12 mouse cellular contexts compared by ENCODE assay signal in genomic region chr10:88826947-88827306, GRCm38 (mm10). TPM values are rescaled to one million over a fixed set of nuclear protein-coding genes. Genes with fewer than 3 reads are reported as not detected.
A peak's percentile ranks its signal among the peaks of the same experiment; 100 is the strongest.
DNase-seq lines count a peak whose midpoint lies in the region; ATAC-seq and TF ChIP-seq lines count a peak whose summit lies in the region.
"Not testable (repeated sequence)": the region's sequence is repeated elsewhere in the genome, so short reads cannot be mapped to it uniquely, and the experiment has no call there.
"Had no signal": no experiment of that assay in that cellular context is flagged by ENCODE, and none has a peak within 500 bp of the region (broad histone marks: within the 10 kb centered on the region; RNA-seq: fewer than 3 reads in every experiment).

No protein-coding gene starts in this region.

- H3K27me3 ChIP-seq in CH12.LX (replicated peaks); embryonic facial prominence, embryonic 11.5 days (ENCODE audit: control insufficient read depth, insufficient read depth, low read length); forebrain, postnatal 0 days (ENCODE audit: insufficient read depth, low read length); hindbrain, embryonic 12.5 days; kidney, embryonic 16.5 days (ENCODE audit: insufficient read depth, low read length); liver, embryonic 13.5 days; midbrain, embryonic 11.5 days (ENCODE audit: control insufficient read depth, insufficient read depth, low read length); small intestine, adult 2 months (ENCODE audit: control insufficient read depth, insufficient read depth, low read length): not testable (repeated sequence)

- in situ Hi-C loops in CH12.LX (cut with MboI; ENCODE audit: low pct_ligation_motif_present, low pct_unique_long_range_greater_than_20kb, low sequenced_read_pairs) = not testable (repeated sequence)

- H3K9me3 ChIP-seq in CH12.LX (replicated peaks; ENCODE audit: low read length); embryonic facial prominence, embryonic 11.5 days (replicated peaks; ENCODE audit: control insufficient read depth, low read length); forebrain, postnatal 0 days (ENCODE audit: low read length); hindbrain, embryonic 12.5 days (replicated peaks); kidney, embryonic 16.5 days (ENCODE audit: low read length); liver, embryonic 13.5 days (replicated peaks); midbrain, embryonic 11.5 days (ENCODE audit: control insufficient read depth, low read length): not testable (repeated sequence)

- peaks cover 25 to 39% of the 10 kb centered on the region in 2 experiments for H3K36me3 ChIP-seq in CH12.LX (replicated peaks in 1 of 2; ENCODE audit: control insufficient read depth in 1 of 2, insufficient read depth in 1 of 2, low read length in 1 of 2)
- H3K36me3 ChIP-seq in embryonic facial prominence, embryonic 11.5 days (replicated peaks; ENCODE audit: control insufficient read depth, insufficient read depth, low read depth, low read length); forebrain, postnatal 0 days (ENCODE audit: insufficient read depth); midbrain, embryonic 11.5 days (ENCODE audit: control insufficient read depth, insufficient read depth, low read length); small intestine, adult 2 months (ENCODE audit: control insufficient read depth, insufficient read depth, low read length): not testable (repeated sequence)
- peaks cover 16% of the 10 kb centered on the region; the same call in 1 of the 2 replicates for H3K36me3 ChIP-seq in hindbrain, embryonic 12.5 days
- H3K36me3 ChIP-seq in kidney, embryonic 16.5 days (ENCODE audit: insufficient read depth, low read length) = peaks cover 20% of the 10 kb centered on the region
- H3K36me3 ChIP-seq in liver, embryonic 13.5 days = peaks cover 23% of the 10 kb centered on the region

- TF ChIP-seq CTCF in CH12.LX (conservative IDR thresholded peaks at IDR 0.05 in 1 of 2, IDR thresholded peaks at IDR 0.05 in 1 of 2; ENCODE audit: low read depth in 2 of 2, low read length in 2 of 2); forebrain, postnatal 0 days (IDR thresholded peaks at IDR 0.05; ENCODE audit: low read depth); small intestine, adult 2 months (IDR thresholded peaks at IDR 0.05; ENCODE audit: extremely low read depth, insufficient read length, insufficient replicate concordance, low read depth, low read length): not testable (repeated sequence)

- H3K4me3 ChIP-seq in CH12.LX (replicated peaks in 1 of 3; ENCODE audit: low read depth in 2 of 3, low read length in 2 of 3, poor library complexity in 1 of 3) = peak overlapping the region; percentile 79 to 91 (median 82)
- peak overlapping the region; percentile 92 for H3K4me3 ChIP-seq in embryonic facial prominence, embryonic 11.5 days (ENCODE audit: low read depth, low read length)
- H3K4me3 ChIP-seq in forebrain, postnatal 0 days (ENCODE audit: low read depth, low read length) = peak overlapping the region; percentile 87
- peak overlapping the region; percentile 84 for H3K4me3 ChIP-seq in hindbrain, embryonic 12.5 days
- H3K4me3 ChIP-seq in kidney, embryonic 16.5 days (ENCODE audit: low read length) = peak overlapping the region; percentile 87
- H3K4me3 ChIP-seq in liver, embryonic 13.5 days (replicated peaks) = peak overlapping the region; percentile 83
- H3K4me3 ChIP-seq in midbrain, embryonic 11.5 days (ENCODE audit: low read depth, low read length) = peak overlapping the region; percentile 88
- peak overlapping the region; percentile 99 for H3K4me3 ChIP-seq in small intestine, adult 2 months (ENCODE audit: low read depth, low read length)

- WGBS in embryonic facial prominence, embryonic 11.5 days = 1% methylated on average over 6 of the region's 6 CpGs
- WGBS in forebrain, postnatal 0 days = 3% methylated on average over 6 of the region's 6 CpGs
- WGBS in hindbrain, embryonic 12.5 days = 3% methylated on average over 6 of the region's 6 CpGs
- 4% methylated on average over 6 of the region's 6 CpGs for WGBS in kidney, embryonic 16.5 days
- WGBS in liver, embryonic 13.5 days (ENCODE audit: insufficient replicate concordance) = 1% methylated on average over 6 of the region's 6 CpGs
- WGBS in midbrain, embryonic 11.5 days = 4% methylated on average over 6 of the region's 6 CpGs
- 3% methylated on average over 6 of the region's 6 CpGs for WGBS in small intestine, adult 2 months

- ATAC-seq in embryonic facial prominence, embryonic 11.5 days (replicated peaks; ENCODE audit: insufficient number of reproducible peaks, low FRiP score, low TSS enrichment, low read depth) = peak; percentile 50
- ATAC-seq in forebrain, postnatal 0 days = peak; percentile 44; the same call in 1 of the 2 replicates
- peak; percentile 78 for ATAC-seq in hindbrain, embryonic 12.5 days (ENCODE audit: low FRiP score)
- not testable (repeated sequence) for ATAC-seq in kidney, embryonic 16.5 days (ENCODE audit: low FRiP score, low TSS enrichment)
- ATAC-seq in liver, embryonic 13.5 days (ENCODE audit: low read depth) = 0 out of 2 replicates have a peak, but pooled peaks have one; percentile 30
- ATAC-seq in midbrain, embryonic 11.5 days (ENCODE audit: low FRiP score) = peak; percentile 67

- H3K79me2 ChIP-seq in CH12.LX (replicated peaks; ENCODE audit: control insufficient read depth, extremely low read depth, insufficient read depth, poor library complexity, severe bottlenecking) = peaks cover 17% of the 10 kb centered on the region

- peak overlapping the region; percentile 93 for H3K4me2 ChIP-seq in CH12.LX (ENCODE audit: insufficient read depth, low read depth, poor library complexity, severe bottlenecking)
- H3K4me2 ChIP-seq in embryonic facial prominence, embryonic 11.5 days (ENCODE audit: low read depth, low read length) = peak overlapping the region; percentile 43
- H3K4me2 ChIP-seq in forebrain, postnatal 0 days (ENCODE audit: low read depth) = peak overlapping the region; percentile 86
- H3K4me2 ChIP-seq in hindbrain, embryonic 12.5 days (replicated peaks) = peak overlapping the region; percentile 72
- H3K4me2 ChIP-seq in kidney, embryonic 16.5 days (replicated peaks; ENCODE audit: low read depth, low read length) = peak overlapping the region; percentile 90
- peak overlapping the region; percentile 76 for H3K4me2 ChIP-seq in liver, embryonic 13.5 days
- H3K4me2 ChIP-seq in midbrain, embryonic 11.5 days = peak overlapping the region; percentile 52

- not testable (repeated sequence) for TF ChIP-seq RAD21 in CH12.LX (IDR thresholded peaks at IDR 0.05; ENCODE audit: low read depth, low read length)

- peaks cover 2 to 14% of the 10 kb centered on the region in 2 experiments; a peak in 3 of 4 replicates for H3K4me1 ChIP-seq in CH12.LX (ENCODE audit: control insufficient read depth in 1 of 2, insufficient read depth in 2 of 2)
- H3K4me1 ChIP-seq in embryonic facial prominence, embryonic 11.5 days (ENCODE audit: control insufficient read depth, insufficient read depth, low read length); forebrain, postnatal 0 days (ENCODE audit: insufficient read depth); hindbrain, embryonic 12.5 days; kidney, embryonic 16.5 days (ENCODE audit: insufficient read depth, low read length); liver, embryonic 13.5 days (replicated peaks); midbrain, embryonic 11.5 days (ENCODE audit: control insufficient read depth, insufficient read depth, low read length); small intestine, adult 2 months (ENCODE audit: control insufficient read depth, insufficient read depth, insufficient read length, low read length): not testable (repeated sequence)

- not testable (repeated sequence) for H3K27ac ChIP-seq in CH12.LX (ENCODE audit: insufficient read depth, low read depth); embryonic facial prominence, embryonic 11.5 days (replicated peaks; ENCODE audit: low read depth, low read length); forebrain, postnatal 0 days (ENCODE audit: low read depth, low read length); hindbrain, embryonic 12.5 days; kidney, embryonic 16.5 days (ENCODE audit: low read length); liver, embryonic 13.5 days; midbrain, embryonic 11.5 days (ENCODE audit: low read depth, low read length); small intestine, adult 2 months (ENCODE audit: insufficient read depth, low read depth, low read length)

- TF ChIP-seq POLR2A in CH12.LX (IDR thresholded peaks at IDR 0.05; ENCODE audit: low read depth, low read length); small intestine, adult 2 months (IDR thresholded peaks at IDR 0.05; ENCODE audit: low read depth, low read length): not testable (repeated sequence)

- dilution Hi-C loops in CH12.LX (cut with MboI; ENCODE audit: extremely low pct_ligation_motif_present, extremely low pct_unique_long_range_greater_than_20kb, low sequenced_read_pairs) = not testable (repeated sequence)

- TF ChIP-seq EP300 in CH12.LX (IDR thresholded peaks at IDR 0.05; ENCODE audit: low read length) = not testable (repeated sequence)

- peak overlapping the region; percentile 88 for H3K9ac ChIP-seq in CH12.LX (ENCODE audit: insufficient read depth, low read depth)
- peak overlapping the region; percentile 75 for H3K9ac ChIP-seq in embryonic facial prominence, embryonic 11.5 days (replicated peaks; ENCODE audit: low read length)
- peak overlapping the region; percentile 55 for H3K9ac ChIP-seq in forebrain, postnatal 0 days
- H3K9ac ChIP-seq in hindbrain, embryonic 12.5 days = peak overlapping the region; percentile 50
- peak overlapping the region; percentile 64 for H3K9ac ChIP-seq in kidney, embryonic 16.5 days (replicated peaks; ENCODE audit: low read length)
- peak overlapping the region; percentile 55 for H3K9ac ChIP-seq in liver, embryonic 13.5 days
- peak overlapping the region; percentile 59 for H3K9ac ChIP-seq in midbrain, embryonic 11.5 days (ENCODE audit: low read length)

- not testable (repeated sequence) for DNase-seq in CH12.LX (ENCODE audit: extremely low read depth); embryonic facial prominence, embryonic 11.5 days (ENCODE audit: low spot score); forebrain, postnatal 0 days; liver, embryonic 13.5 days; midbrain, embryonic 11.5 days (ENCODE audit: low spot score, missing footprints)

RNA-seq across cellular contexts. Expression of gene Utp20, which starts 0.3 kb away (rescaled TPM):
- total RNA-seq in CH12.LX (2012; rRNA removed) (40.1 and 58.4 TPM in 2 replicates), CH12.LX (2014; rRNA removed) (43.0 and 44.6 TPM in 2 replicates)
- polyA plus RNA-seq in CH12.LX (2012; ENCODE audit: insufficient read length, low read depth) = 60.4 and 70.4 TPM in 2 replicates
- 23.7 and 26.0 TPM in 2 replicates for polyA plus RNA-seq in embryonic facial prominence, embryonic 11.5 days (2014; fragmentation: Nextera tagmentation; extraction: Ambion mirVana)
- total RNA-seq in forebrain, postnatal 0 days (2014; rRNA removed) = 15.2 and 18.5 TPM in 2 replicates
- 2.9 and 4.3 TPM in 2 replicates for polyA plus RNA-seq in forebrain, postnatal 0 days (2015; fragmentation: Nextera tagmentation; extraction: Ambion mirVana)
- 15.8 and 20.0 TPM in 2 replicates for polyA plus RNA-seq in hindbrain, embryonic 12.5 days (2016; fragmentation: Nextera tagmentation; extraction: Ambion mirVana)
- 16.8 and 18.7 TPM in 2 replicates for polyA plus RNA-seq in kidney, embryonic 16.5 days (2015; fragmentation: Nextera tagmentation; extraction: Ambion mirVana)
- polyA plus RNA-seq in liver, embryonic 13.5 days (2015; fragmentation: Nextera tagmentation; extraction: Ambion mirVana) = 7.5 and 10.0 TPM in 2 replicates
- polyA plus RNA-seq in midbrain, embryonic 11.5 days (2014; fragmentation: Nextera tagmentation; extraction: Ambion mirVana) = 17.6 and 22.8 TPM in 2 replicates
- 0.60 and 1.2 TPM in 2 replicates for polyA plus RNA-seq in small intestine, adult 2 months (2012; rRNA removed)

RNA-seq across cellular contexts. Expression of gene Slc5a8, which starts 58.9 kb away (rescaled TPM):
- total RNA-seq in CH12.LX (2012; rRNA removed) (1.0 and 1.5 TPM in 2 replicates), CH12.LX (2014; rRNA removed) (0.16 and 0.31 TPM in 2 replicates)
- polyA plus RNA-seq in CH12.LX (2012; ENCODE audit: insufficient read length, low read depth) = 0.14 and 0.23 TPM in 2 replicates
- 0.10 and 0.13 TPM in 2 replicates for polyA plus RNA-seq in embryonic facial prominence, embryonic 11.5 days (2014; fragmentation: Nextera tagmentation; extraction: Ambion mirVana)
- 0.14 and 0.15 TPM in 2 replicates for total RNA-seq in forebrain, postnatal 0 days (2014; rRNA removed)
- polyA plus RNA-seq in forebrain, postnatal 0 days (2015; fragmentation: Nextera tagmentation; extraction: Ambion mirVana) = 0.06 and 0.07 TPM in 2 replicates
- 0.04 TPM in 2 replicates for polyA plus RNA-seq in hindbrain, embryonic 12.5 days (2016; fragmentation: Nextera tagmentation; extraction: Ambion mirVana)
- 17.4 and 18.5 TPM in 2 replicates for polyA plus RNA-seq in kidney, embryonic 16.5 days (2015; fragmentation: Nextera tagmentation; extraction: Ambion mirVana)
- 0.02 TPM in 1 of 2 replicates, not detected in the other for polyA plus RNA-seq in liver, embryonic 13.5 days (2015; fragmentation: Nextera tagmentation; extraction: Ambion mirVana)
- polyA plus RNA-seq in midbrain, embryonic 11.5 days (2014; fragmentation: Nextera tagmentation; extraction: Ambion mirVana) = 0.05 TPM in 1 of 2 replicates, not detected in the other
- 0.04 and 13.7 TPM in 2 replicates for polyA plus RNA-seq in small intestine, adult 2 months (2012; rRNA removed)
- total RNA-seq: gastrocnemius, postnatal 25 days; hematopoietic stem cell, adult 5-6 weeks; left cerebral cortex, postnatal 36 days; monocyte, adult 5-6 weeks had no signal

Comparison
In these comparisons a context has a peak if more than half of its experiments do, and no peak if none do; other contexts are left out.
1. H3K4me2 ChIP-seq: peak in every context shown above with its lines; median percentile 93 in CH12.LX; 90 in kidney, embryonic 16.5 days; 86 in forebrain, postnatal 0 days; 76 in liver, embryonic 13.5 days; 72 in hindbrain, embryonic 12.5 days; 52 in midbrain, embryonic 11.5 days; 43 in embryonic facial prominence, embryonic 11.5 days.